Mouse (Mus musculus): ENCODE results near the gene Anxa3.

DNA sequence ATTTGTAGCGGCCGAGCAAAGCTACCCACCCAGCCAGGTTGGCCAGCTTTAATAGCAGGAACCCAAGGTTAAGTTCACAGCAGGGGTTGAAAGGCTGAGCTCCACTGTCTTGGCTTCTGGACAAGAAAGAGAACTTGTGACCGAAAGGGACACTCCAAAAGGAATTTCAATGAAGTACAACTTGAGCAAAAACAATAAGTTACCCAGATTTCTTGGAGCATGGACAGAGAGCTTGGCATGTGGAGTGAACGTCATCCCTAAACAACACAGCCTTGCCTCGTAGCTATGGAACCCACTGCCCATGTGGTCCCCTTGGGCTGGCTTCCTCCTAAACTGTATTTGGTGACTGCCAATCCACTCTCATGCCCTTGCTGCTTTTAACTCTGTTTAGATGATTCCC lies 97.2 kb downstream of the Anxa3 start:
- no peak for TF ChIP-seq POLR2A (IDR thresholded peaks at IDR 0.05; ENCODE audit: low read depth, low read length)
- no peak for TF ChIP-seq CTCF (IDR thresholded peaks at IDR 0.05; ENCODE audit: extremely low read depth, insufficient read depth, insufficient read length, insufficient replicate concordance)
